Mouse (Mus musculus): ENCODE measurements around the gene Oas1d.
A peak's percentile ranks its signal among the peaks of the same experiment; 100 is the strongest.
"Not testable (repeated sequence)": the region's sequence is repeated elsewhere in the genome, so short reads cannot be mapped to it uniquely, and the experiment has no call there.

The Oas1d gene

GRCm38 (mm10) chr5:120906791-120907733 is 7.3 kb upstream of the Oas1d start, which contains the start of gene Oas1a:
Gene Oas1a, minus strand, starts transcription at chr5:120907521.
- DNase-seq: peak; percentile 18 to 25

- no peak for DNase-seq
Observed at GRCm38 (mm10) chr5:120908196-120908920, 6.0 kb upstream of the Oas1d start.

GRCm38 (mm10) chr5:120919156-120919935 is 5.0 kb downstream of the Oas1d start:
- DNase-seq: not testable (repeated sequence)

- DNase-seq: no peak
Observed at GRCm38 (mm10) chr5:120920296-120920695, 6.0 kb downstream of the Oas1d start.

- DNase-seq: no peak
Observed at GRCm38 (mm10) chr5:120923969-120924368, 9.6 kb downstream of the Oas1d start.

GRCm38 (mm10) chr5:120924520-120924919 is 10.2 kb downstream of the Oas1d start:
- not testable (repeated sequence) for DNase-seq

GRCm38 (mm10) chr5:120926311-120926710 is 12.0 kb downstream of the Oas1d start:
- DNase-seq: not testable (repeated sequence)

GRCm38 (mm10) chr5:120927036-120927435 is 12.7 kb downstream of the Oas1d start:
- no peak for DNase-seq

GRCm38 (mm10) chr5:120933966-120934365 is 19.6 kb downstream of the Oas1d start:
- DNase-seq: no peak

GRCm38 (mm10) chr5:120937841-120938240 is 23.5 kb downstream of the Oas1d start:
- no peak for DNase-seq

GRCm38 (mm10) chr5:120938586-120938985 is 24.2 kb downstream of the Oas1d start:
- no peak for DNase-seq

GRCm38 (mm10) chr5:120942076-120942475 is 27.7 kb downstream of the Oas1d start:
- no peak for DNase-seq

- peak; percentile 6 to 8 for DNase-seq
Observed at GRCm38 (mm10) chr5:120952242-120952770, 38.0 kb downstream of the Oas1d start.

- no peak for DNase-seq
Observed at GRCm38 (mm10) chr5:120953974-120954373, 39.6 kb downstream of the Oas1d start.

GRCm38 (mm10) chr5:120961004-120961403 is 46.7 kb downstream of the Oas1d start:
- no peak for DNase-seq

- DNase-seq: no peak
Observed at GRCm38 (mm10) chr5:120966156-120966555, 51.8 kb downstream of the Oas1d start.

GRCm38 (mm10) chr5:120966894-120967293 is 52.6 kb downstream of the Oas1d start:
- DNase-seq: no peak

- DNase-seq: no peak
Observed at GRCm38 (mm10) chr5:120967355-120968133, 53.2 kb downstream of the Oas1d start.

- DNase-seq: no peak
Observed at GRCm38 (mm10) chr5:120968134-120968532, 53.8 kb downstream of the Oas1d start.

- DNase-seq: no peak
Observed at GRCm38 (mm10) chr5:120968799-120969198, 54.5 kb downstream of the Oas1d start.

GRCm38 (mm10) chr5:120969703-120970102 is 55.4 kb downstream of the Oas1d start:
- DNase-seq: no peak
